Mouse (Mus musculus) brain, embryonic 14.5 days (tissue): ENCODE results near the gene Nup50.

Source experiments
- CTCF ChIP-seq: fragments of 200-500 bp; IDR thresholded peaks from 2 replicates; pipeline ENCODE4 v1.5.1; 2012; ENCODE audit warnings: inconsistent platforms, mild to moderate bottlenecking, moderate library complexity, borderline replicate concordance; ENCODE audit not compliant: insufficient read depth, insufficient read length; ENCODE audit errors: extremely low read depth
- POLR2A ChIP-seq: fragments of 200-500 bp; IDR thresholded peaks from 2 replicates; pipeline ENCODE4 v1.6.1; 2012; ENCODE audit warnings: mild to moderate bottlenecking, inconsistent platforms, borderline replicate concordance; ENCODE audit not compliant: poor library complexity, insufficient read depth, insufficient read length, severe bottlenecking; ENCODE audit errors: extremely low read depth

GRCm38 (mm10) chr15:84986171-84987019 is 63.2 kb downstream of the Nup50 start:
- TF ChIP-seq POLR2A, result no peak
- TF ChIP-seq CTCF, result no peak
